In genomic region chr7:16739056-16739604, GRCm38 (mm10) we compare ENCODE assay signal across 9 mouse cellular contexts. TPM values are rescaled to one million over a fixed set of nuclear protein-coding genes. Genes with fewer than 3 reads are reported as not detected.
DNase-seq lines count a peak whose midpoint lies in the region; ATAC-seq lines count a peak whose summit lies in the region.
"Had no signal": no experiment of that assay in that cellular context is flagged by ENCODE, and none has a peak within 500 bp of the region (broad histone marks: within the 10 kb centered on the region; RNA-seq: fewer than 3 reads in every experiment).

No protein-coding gene starts in this region.

- 57% methylated on average over 10 of the region's 10 CpGs for WGBS in limb, embryonic 12.5 days
- 37% methylated on average over 10 of the region's 10 CpGs for WGBS in stomach, embryonic 15.5 days

- no peaks in the 10 kb centered on the region for H3K9me3 ChIP-seq in megakaryocyte, embryonic 14.5 days
- no peaks in the 10 kb centered on the region for H3K9me3 ChIP-seq in limb, embryonic 12.5 days
- H3K9me3 ChIP-seq in stomach, embryonic 15.5 days, result no peaks in the 10 kb centered on the region

- no peaks in the 10 kb centered on the region for H3K27me3 ChIP-seq in megakaryocyte, embryonic 14.5 days (replicated peaks)
- H3K27me3 ChIP-seq in limb, embryonic 12.5 days, result no peaks in the 10 kb centered on the region
- no peaks in the 10 kb centered on the region for H3K27me3 ChIP-seq in stomach, embryonic 15.5 days (replicated peaks)

- no peak overlapping the region for H3K27ac ChIP-seq in limb, embryonic 12.5 days
- no peak overlapping the region for H3K27ac ChIP-seq in stomach, embryonic 15.5 days

- peak overlapping the region; percentile 89 for H3K9ac ChIP-seq in limb, embryonic 12.5 days (replicated peaks)
- peak overlapping the region; percentile 91 for H3K9ac ChIP-seq in stomach, embryonic 15.5 days

- peak overlapping the region; percentile 97 for H3K4me3 ChIP-seq in megakaryocyte, embryonic 14.5 days (replicated peaks)
- H3K4me3 ChIP-seq in limb, embryonic 12.5 days (replicated peaks), result peak overlapping the region; percentile 79
- H3K4me3 ChIP-seq in stomach, embryonic 15.5 days (replicated peaks), result peak overlapping the region; percentile 95

- H3K4me2 ChIP-seq in limb, embryonic 12.5 days, result peak overlapping the region; percentile 89
- peak overlapping the region; percentile 69 for H3K4me2 ChIP-seq in stomach, embryonic 15.5 days

- peaks cover 40% of the 10 kb centered on the region for H3K36me3 ChIP-seq in megakaryocyte, embryonic 14.5 days (replicated peaks; ENCODE audit: low read length)
- peaks cover 19% of the 10 kb centered on the region for H3K36me3 ChIP-seq in limb, embryonic 12.5 days
- peaks cover 3% of the 10 kb centered on the region; the same call in 1 of the 2 replicates for H3K36me3 ChIP-seq in stomach, embryonic 15.5 days

- peaks cover 61% of the 10 kb centered on the region for H3K4me1 ChIP-seq in megakaryocyte, embryonic 14.5 days
- peaks cover 23% of the 10 kb centered on the region for H3K4me1 ChIP-seq in limb, embryonic 12.5 days (replicated peaks)
- peaks cover 16% of the 10 kb centered on the region for H3K4me1 ChIP-seq in stomach, embryonic 15.5 days

- ATAC-seq in megakaryocyte, adult 5-6 weeks (ENCODE audit: poor library complexity, severe bottlenecking), result no peak
- no peak for ATAC-seq in limb, embryonic 12.5 days (ENCODE audit: insufficient number of reproducible peaks, insufficient read depth, low FRiP score, low TSS enrichment, low read depth)
- ATAC-seq in stomach, embryonic 15.5 days (ENCODE audit: insufficient read depth, low FRiP score, low read depth), result no peak

- peak; percentile 56 for DNase-seq in cerebellum, adult 11-12 months
- DNase-seq in cerebellum, adult 18-20 months, result no peak
- DNase-seq in embryo, embryonic 10 days (ENCODE audit: low spot score), result no peak
- DNase-seq in c-Kit-positive CD71-positive TER-119-positive erythroid progenitor cells, embryonic 14.5 days (ENCODE audit: low spot score), result no peak

RNA-seq across cellular contexts. Expression of gene Ap2s1, which starts 0.9 kb away (rescaled TPM):
- polyA plus RNA-seq in megakaryocyte, embryonic 14.5 days (2012; ENCODE audit: insufficient read depth, low replicate concordance), result 1,190 and 1,969 TPM in 2 replicates
- 205 and 210 TPM in 2 replicates for total RNA-seq in megakaryocyte, adult 5-6 weeks (2015)
- 81.5 and 95.7 TPM in 2 replicates for total RNA-seq in megakaryocyte, adult 5-6 weeks (2017)
- 239 and 245 TPM in 2 replicates for polyA plus RNA-seq in limb, embryonic 12.5 days (2016; fragmentation: Nextera tagmentation; extraction: Ambion mirVana)
- 251 and 272 TPM in 2 replicates for polyA plus RNA-seq in stomach, embryonic 15.5 days (2015; fragmentation: Nextera tagmentation; extraction: Ambion mirVana)

RNA-seq across cellular contexts. Expression of gene Ceacam9, which starts 17.4 kb away (rescaled TPM):
- not detected in 2 replicates for polyA plus RNA-seq in megakaryocyte, embryonic 14.5 days (2012; ENCODE audit: insufficient read depth, low replicate concordance)
- total RNA-seq in megakaryocyte, adult 5-6 weeks (2015), result not detected in 2 replicates
- not detected in 2 replicates for total RNA-seq in megakaryocyte, adult 5-6 weeks (2017)
- polyA plus RNA-seq in limb, embryonic 12.5 days (2016; fragmentation: Nextera tagmentation; extraction: Ambion mirVana), result not detected in 2 replicates
- polyA plus RNA-seq in stomach, embryonic 15.5 days (2015; fragmentation: Nextera tagmentation; extraction: Ambion mirVana), result not detected in 2 replicates
- total RNA-seq: common myeloid progenitor, adult 5-6 weeks had no signal

RNA-seq across cellular contexts. Expression of gene Slc1a5, which starts 42.0 kb away (rescaled TPM):
- polyA plus RNA-seq in megakaryocyte, embryonic 14.5 days (2012; ENCODE audit: insufficient read depth, low replicate concordance), result 35.2 and 52.2 TPM in 2 replicates
- total RNA-seq in megakaryocyte, adult 5-6 weeks (2015), result 48.1 and 55.7 TPM in 2 replicates
- 27.8 and 28.4 TPM in 2 replicates for total RNA-seq in megakaryocyte, adult 5-6 weeks (2017)
- 43.7 and 48.7 TPM in 2 replicates for polyA plus RNA-seq in limb, embryonic 12.5 days (2016; fragmentation: Nextera tagmentation; extraction: Ambion mirVana)
- 64.2 and 66.3 TPM in 2 replicates for polyA plus RNA-seq in stomach, embryonic 15.5 days (2015; fragmentation: Nextera tagmentation; extraction: Ambion mirVana)
